Mouse (Mus musculus) mouse trophoblast stem cell (cell line): ENCODE measurements around the gene Hectd2.

Source experiments
- in situ Hi-C, 2 experiments: fragments of 300-500 bp; cut with MseI, MboI; formaldehyde crosslinking; loops; 2 replicates in 1 of 2; 3 replicates in 1 of 2; pipeline ENCODE4 v1.15.1; 2025

Gene Hectd2

DNA sequence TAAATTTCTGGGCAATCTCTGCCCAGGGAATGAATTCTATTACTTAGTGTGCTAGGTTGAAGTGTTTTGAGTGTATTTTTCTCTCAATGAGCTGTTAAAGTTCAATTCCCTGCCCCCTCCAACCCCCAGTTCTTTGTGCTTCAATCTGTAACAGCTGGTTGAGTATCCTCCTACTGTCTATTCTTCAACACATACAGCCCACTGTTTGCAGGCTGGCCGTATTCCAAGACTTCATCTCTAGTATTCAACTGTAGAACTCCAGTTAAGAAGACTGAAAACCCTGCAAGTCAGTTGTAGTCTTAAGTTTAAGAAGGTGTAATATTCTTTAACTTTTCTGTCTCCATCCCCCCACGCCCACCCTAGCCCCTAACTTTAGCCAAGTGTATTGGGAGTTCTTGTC lies 10.0 kb downstream of the Hectd2 start:
- in situ Hi-C loops, result no loop called here

DNA sequence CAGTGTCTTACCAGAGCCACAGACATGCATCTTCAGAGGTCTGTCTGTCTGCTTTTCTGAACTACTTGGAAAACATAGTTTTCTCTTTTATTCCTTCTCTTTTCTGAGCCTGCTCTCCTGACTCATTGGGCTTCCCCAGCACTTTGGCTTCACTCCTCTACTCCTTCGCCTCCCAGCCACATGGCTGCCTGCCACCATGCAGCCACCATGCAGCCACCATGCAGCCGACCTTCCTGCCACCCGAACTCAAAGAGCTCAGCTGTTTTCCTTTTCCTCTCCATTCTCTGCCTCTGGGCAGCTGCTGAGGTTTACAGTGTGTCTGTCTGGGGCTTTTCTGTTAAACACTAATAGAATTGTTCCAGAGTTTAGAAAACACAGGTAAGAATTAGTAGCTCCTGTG lies 19.5 kb downstream of the Hectd2 start:
- in situ Hi-C loops, result no loop called here

DNA sequence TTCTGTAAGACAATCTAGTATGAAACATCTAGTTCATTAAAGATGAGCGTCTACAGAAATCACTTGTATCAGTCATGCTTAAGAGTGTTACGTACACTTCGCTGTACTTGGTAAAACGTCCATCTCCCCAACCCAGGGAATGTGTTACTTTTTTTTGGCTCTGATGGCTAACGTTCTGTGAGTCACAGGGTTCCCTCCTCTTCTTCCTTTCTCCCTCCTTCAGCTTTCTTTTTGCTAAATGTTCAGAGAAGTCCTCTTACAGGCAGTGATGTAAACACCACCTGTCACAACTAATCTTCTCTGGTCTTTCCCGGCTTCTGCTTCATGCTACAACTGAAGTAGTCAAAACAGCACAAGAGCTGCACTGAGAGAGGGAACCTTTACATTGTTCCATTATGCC lies 20.7 kb downstream of the Hectd2 start:
- in situ Hi-C loops, result no loop called here

DNA sequence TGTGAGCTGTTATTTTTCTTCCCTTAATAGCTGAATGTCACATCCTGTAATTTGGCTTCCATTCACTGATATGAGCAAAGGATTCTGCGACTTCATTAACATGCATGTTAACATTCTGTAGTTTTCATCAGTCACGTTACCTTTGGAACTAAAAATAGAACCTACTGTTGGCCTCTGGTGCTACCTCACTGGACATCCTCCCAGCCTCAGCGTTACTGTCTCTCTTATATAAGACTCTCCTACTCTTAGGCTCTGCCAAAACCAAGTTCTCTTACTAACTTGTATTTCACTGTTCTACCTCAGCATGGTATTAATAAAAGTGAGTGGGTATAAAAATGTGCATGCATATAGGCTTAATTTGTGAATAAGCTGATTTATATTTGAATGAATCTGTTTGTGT lies 26.4 kb downstream of the Hectd2 start:
- in situ Hi-C loops, result no loop called here

DNA sequence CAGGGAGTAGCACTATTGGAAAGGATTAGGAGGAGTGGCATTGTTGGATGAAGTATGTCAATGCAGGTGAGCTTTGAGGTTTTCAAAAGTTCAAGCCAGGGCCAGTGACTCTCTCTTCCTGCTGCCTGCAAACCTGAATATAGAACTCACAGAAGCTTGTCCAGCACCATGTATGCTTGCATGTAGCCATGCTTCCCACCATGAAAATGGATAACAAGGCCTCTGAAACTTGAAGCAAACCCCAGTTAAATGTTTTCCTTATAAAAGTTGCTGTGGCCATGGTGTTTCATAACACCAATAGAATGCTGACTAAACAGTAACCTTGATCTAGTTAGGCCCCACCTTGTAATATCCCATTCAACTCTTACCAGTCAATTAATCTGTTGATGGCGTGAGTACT lies 27.7 kb downstream of the Hectd2 start:
- in situ Hi-C loops, result no loop called here

DNA sequence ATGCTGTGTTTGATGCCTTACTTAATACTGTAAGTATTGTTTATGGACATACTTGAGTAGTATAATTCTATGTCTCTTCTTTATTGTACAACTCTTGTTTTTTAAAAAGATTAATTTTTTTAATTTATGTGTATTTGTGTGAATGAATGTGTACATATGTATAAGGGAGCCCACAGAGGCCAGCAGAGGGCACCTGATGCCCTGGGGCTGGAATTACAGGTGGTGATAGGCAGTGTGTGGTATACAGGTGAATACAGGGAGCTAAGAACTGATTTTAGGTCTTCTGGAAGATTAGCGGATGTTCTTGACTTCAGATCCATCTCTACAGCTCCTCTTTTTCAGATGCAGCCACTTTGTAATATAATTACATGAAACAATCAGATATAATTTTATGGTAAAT lies 31.1 kb downstream of the Hectd2 start:
- in situ Hi-C loops, result no loop called here

DNA sequence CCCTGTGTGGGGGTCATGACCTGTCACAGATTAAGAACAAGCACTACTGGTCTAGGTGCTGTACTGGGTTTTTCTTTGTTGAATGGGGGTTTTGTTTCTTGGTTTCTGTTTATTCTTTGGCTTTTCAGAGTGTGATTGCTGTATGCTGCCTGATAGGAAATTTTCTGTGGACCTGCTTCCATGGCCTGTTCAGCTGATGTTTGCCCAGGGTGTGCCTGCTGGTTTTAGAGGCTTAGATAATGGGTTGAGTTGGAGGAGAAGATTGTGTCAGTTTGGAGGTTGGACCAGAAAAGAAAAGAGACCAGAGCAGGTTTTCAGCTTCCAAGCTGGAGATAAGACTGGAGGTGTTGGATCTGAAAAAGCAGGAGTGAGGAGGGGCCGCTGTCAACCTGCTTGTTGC lies 40.0 kb downstream of the Hectd2 start:
- in situ Hi-C loops, result no loop called here

DNA sequence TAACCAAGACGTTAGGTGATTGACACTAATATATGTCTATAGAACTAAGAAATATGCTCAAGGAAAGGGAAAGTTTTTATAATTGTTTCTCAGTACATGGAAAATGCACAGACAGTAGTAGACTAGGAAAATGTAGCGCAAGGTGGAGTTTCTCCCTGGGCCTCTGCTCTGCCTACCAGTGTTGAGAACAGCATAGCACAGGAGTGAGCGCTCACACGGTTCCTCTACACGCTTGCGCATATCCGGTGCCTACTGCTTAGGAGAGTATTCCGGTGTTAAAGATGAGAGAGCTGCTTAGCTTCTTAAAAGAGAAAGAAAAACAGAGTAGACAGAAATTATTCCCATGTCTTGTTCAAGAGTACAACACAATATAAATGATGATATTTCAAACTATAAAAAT lies 47.4 kb downstream of the Hectd2 start:
- in situ Hi-C loops, result no loop called here

DNA sequence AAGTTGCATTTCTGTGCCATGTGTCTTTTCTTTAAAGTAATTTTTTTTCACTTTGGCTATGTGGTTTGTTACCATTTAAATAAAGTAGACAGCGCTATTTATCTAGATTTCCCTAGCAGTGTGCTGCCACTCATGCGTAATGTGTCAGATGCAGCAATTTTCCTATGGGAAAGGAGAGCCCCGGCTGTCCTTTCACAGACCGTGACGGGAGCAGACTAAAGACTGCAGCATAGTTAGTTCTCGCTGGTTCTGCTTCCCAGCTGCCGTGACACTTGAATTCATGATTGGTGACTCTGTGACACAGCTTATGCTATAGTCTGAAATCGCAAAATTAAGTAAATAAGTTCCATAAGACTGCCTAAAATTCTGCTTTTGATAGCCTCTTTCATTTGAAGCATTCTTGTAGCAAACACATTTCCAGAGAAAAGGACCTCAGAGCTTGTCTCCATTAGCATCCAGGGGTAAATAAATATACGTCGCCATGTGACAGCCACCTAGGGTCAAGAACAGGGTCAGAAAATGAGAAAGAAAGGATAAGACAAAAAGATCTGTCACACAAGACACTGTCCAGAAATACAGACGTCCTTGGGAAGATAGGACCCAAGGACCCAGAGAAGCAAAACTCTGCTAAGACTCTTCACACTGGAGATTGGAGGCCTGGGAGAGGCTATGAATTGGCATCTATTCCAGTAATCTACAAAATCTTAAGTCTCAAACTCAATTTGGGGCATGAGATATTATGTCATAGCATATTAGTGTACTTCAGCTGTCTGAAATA lies 48.3 kb downstream of the Hectd2 start:
- in situ Hi-C loops, result no loop called here

DNA sequence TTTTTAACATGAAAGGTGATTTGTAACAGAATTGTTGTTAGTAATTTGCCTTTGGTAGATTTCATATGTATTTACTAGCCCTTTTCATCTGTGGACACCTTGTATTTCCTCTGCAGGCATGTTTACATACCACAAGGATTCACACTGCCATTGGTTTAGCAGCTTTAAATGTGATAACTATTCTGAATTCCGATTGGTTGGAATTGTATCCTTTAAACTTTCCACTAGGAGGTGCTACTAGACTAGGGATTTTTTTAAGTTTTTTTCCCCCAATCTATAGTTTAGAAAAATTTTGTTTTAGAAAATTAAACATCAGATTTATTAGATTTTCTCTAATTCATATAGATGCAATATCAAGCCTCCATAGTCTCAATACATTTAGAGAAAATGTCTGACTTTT lies 51.8 kb downstream of the Hectd2 start:
- in situ Hi-C loops, result loop anchor here in 1 of 2 experiments (5.0 kb wide), 1 partner anchor 131 kb away; the partner anchor contains the start of gene Ppp1r3c

DNA sequence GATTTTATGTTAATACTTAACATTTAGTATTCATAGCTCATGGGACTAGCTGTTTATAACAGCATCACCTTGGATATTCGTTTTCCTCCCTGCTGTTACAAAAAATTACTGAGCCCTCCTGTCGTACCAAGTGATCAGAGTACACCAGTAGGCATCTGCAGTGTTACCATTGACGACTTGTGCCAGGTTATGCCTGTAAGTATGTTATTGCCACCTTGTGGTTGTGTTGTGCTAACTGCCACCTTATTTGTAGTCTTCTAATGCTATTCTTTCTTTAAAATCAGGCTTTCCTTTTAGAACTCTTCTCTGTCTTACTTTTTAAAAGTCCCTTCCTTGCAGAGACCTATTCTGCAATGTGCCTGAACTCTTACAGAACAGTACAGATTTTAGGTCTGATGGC lies 54.8 kb downstream of the Hectd2 start:
- in situ Hi-C loops, result loop anchor here in 1 of 2 experiments (5.0 kb wide), 1 partner anchor 128 kb away; the partner anchor contains the start of gene Ppp1r3c

DNA sequence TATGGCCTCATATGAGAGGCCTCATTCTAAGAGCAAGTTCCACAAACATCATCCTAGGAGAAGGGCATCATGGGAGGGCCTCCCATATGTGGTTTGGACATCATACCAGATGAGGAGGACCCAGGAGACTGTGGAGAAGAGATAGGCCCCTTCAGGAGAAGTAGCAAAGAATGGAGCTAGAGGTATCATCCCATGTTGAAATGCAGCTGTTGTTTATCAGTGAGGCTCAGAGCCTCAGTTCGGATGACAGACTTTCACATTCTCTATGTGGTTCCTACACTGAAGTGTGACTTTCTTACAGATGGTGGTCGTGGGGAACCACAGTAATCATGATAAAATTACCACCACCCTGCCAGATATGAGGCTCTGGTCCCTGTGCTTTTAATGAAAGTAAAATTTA lies 55.9 kb downstream of the Hectd2 start:
- in situ Hi-C loops, result no loop called here

DNA sequence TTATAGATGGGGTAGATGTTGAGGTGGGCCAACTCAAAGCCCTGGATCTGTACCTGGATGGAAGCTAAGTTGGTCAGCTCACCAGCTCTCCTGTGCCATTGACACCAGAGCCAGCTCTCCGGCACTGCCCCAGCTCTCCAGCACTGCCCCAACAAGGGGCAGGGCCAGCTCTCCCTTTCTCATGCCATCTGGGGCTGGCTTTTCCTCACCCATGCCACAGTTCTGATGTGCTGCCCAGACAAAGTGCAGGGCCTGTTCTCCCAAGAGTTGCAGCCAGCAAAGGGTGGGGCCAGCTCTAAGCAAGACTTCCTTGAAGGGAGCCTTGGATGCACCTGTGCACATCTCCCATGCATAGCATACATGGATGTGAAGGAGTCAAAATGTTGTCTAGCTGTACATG lies 71.5 kb downstream of the Hectd2 start:
- in situ Hi-C loops, result no loop called here

DNA sequence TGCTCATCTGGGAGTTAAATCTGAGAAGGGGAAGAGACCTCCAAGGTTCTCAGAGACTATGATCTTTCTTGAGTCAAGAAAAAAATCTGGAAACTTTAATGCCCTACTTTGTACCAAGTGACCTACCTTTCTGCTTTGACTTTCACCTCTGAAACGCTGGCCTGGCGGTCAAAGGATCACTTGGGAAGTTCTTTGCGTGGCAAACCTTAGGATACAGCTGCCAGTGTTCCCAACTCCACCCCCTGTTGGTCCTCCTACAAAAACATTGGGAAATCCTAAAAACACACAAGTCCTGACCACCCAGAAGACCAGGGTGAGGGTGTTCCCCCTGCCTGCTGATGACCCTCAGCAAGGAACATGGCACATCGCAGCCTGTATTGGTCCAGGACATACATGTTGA lies 72.4 kb downstream of the Hectd2 start:
- in situ Hi-C loops, result no loop called here

DNA sequence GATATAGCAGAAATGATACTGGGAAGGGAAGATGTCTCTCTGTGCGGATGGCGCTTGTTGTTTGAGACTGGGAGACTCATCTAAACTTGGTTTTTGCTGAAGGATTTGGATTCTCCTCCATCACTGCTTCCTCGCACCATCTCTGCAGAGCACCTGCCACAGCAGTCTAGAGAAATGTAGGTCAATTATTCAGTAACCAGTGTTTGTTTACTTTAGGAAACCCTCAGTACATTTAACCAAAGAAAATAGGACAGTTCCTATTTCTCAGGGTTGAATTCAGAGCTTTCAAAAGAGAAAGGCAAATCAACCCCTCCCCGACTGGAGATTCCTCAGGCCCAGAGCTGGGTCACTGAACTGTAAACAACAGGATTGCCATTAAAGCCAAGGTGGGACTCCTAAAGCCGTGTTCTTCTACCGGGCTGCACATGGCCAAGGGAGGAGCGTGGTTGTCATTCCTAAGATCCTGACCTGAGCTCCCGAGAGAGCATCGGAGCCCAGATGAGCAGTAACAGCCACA lies 75.0 kb downstream of the Hectd2 start:
- in situ Hi-C loops, result no loop called here

DNA sequence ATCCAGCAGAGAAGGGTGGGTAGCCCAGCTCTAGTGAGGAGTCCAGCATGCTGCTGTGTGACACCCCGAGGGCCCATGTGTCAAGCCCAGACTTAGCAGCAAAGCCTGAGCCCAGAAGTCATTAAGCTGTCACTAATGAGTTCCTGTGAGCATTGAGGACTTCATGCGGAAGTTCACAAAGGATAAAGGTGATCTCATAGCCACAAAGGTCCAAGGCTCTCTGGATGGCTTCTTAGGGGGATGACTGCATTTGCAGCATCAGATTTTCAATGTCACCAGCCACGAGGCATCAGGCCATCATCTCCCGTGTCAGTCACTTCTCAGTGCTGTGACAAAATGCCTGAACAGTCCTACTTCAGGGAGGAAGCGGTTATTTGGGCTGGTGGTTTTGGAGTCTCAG lies 75.9 kb downstream of the Hectd2 start:
- in situ Hi-C loops, result no loop called here

DNA sequence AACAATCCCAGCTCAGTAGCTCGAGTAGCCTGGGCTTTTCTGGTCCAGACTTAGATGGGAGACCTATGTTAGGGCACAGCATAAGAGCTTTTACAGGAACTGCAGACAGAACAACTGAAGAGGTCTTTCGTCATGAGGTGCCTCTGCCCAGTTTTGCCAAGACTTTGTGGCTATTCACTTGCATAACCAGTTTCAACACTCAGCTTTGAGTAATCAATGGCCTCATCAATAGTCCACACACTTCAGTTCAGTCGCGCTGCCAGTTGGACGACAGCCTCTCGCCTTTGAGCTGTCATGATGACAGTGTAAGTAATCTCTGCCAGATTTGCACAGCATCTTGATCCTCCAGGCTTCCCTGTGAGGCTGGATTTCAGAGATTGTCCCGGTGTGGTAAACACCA lies 80.3 kb downstream of the Hectd2 start:
- in situ Hi-C loops, result no loop called here

DNA sequence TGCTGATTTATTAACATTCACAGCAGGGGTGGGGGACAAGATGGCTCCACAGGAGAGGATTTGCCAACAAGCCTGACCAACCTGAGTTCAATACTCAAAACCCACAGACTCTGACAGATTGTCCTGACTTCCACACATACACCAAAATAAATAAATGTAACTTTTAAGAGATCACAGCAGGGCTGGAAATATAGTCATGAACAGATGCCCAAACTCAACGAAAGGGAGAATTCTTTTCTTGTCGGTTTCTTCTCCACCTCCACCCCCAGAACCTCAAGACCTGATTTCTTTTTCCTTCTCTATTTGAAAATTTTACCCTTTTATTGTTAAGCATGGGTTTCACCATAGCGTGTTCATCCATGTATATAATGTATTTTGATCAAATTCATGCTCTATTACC lies 82.8 kb downstream of the Hectd2 start:
- in situ Hi-C loops, result no loop called here

DNA sequence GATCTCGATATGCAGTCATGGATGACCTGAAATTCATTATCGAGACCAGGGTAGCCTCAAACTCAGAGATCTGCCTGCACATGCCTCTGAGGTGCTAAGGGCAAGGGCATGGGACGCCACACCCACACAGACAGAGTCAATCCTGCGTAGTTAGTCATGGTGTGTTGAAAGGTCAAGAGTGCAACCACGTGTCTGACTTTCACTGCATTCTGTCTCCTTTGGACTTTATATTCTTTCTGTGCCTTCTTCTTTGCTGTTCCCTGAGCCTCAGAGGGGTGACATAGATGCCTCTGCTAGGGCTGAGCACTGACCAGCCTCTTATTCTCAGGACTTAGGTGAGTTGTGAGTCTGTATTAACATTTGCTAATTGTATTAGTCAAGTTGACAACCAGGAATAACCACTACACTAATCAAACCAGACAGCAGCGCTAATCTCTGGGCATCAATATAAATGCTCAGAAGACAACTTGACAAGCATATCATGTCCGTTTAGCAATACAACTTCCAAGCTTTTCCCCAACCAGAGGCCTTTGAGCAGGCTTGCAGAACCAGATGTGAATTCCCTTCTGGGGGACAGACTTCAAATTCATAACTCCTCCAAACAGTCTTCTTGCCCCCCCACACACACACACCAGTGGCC lies 83.6 kb downstream of the Hectd2 start:
- in situ Hi-C loops, result no loop called here

DNA sequence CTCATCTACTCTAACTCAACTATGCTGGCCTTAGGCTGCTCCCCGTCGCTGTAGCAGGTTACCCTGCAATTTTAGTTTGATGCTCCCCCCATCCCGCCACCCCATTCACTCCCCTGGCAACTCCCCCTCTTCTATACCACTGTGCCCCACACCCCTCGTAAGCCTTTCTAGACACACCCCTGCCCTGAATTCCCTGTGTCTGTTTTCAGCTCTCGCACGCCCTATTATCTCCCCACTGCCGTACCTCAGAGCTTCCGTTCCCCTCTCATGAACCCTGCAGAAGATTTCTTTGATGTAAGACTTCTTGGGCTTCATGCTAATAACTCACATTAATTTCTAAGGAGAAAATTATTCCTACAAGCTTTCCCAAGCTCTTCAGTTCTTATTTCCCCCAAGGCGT lies 84.6 kb downstream of the Hectd2 start:
- in situ Hi-C loops, result no loop called here

DNA sequence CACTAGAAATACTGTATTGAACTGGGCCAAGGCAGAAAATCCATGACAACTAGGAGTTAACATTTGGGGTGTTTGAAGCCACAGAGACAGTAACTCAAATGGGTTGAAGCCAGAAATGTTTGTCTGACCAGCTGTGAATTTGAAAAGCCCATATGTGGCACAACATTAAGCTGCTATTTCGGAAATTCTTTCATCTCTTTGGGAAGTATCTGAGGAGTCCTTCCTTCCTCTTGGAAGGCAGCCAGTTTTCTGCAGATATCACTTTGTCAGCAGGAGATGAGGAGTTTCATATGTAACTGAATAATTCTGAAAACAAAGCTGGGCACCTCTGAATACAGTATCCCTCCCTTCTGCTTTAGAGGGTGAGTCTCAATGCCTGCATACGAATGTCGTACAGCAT lies 86.7 kb downstream of the Hectd2 start:
- in situ Hi-C loops, result no loop called here

DNA sequence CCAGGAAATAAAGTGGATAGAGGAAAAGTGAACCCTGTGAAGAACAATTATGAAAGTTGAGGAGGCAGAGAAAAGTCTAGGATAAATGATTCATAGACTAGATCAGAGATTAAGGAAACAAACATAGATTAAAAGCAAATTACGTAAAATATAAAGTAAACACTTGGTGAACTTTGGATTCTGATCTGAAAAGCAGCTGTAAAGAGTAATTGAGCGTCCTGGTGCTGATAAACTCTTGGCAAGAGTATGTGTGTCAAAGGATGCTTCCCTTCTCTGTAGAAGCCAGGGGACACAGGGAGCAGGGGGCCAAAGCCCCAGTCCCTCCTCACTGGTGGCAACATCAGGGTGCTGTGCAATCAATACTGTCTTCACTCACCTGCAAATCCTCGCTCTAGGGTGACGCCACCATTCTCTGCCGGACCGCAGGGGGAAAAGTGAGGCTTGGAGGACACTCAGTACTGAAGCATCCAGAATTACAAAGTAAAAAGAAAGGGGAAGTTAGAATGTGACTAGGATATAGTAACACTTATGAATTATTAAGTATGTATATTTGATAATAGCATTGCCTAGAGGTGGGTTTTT lies 91.0 kb downstream of the Hectd2 start:
- in situ Hi-C loops, result no loop called here
